Mouse (Mus musculus) gastrocnemius, postnatal 36 days (tissue): Measurements from ENCODE around the gene Smarca4. TPM values are rescaled to one million over a fixed set of nuclear protein-coding genes. Genes with fewer than 3 reads are reported as not detected.
"Not testable (repeated sequence)": the region's sequence is repeated elsewhere in the genome, so short reads cannot be mapped to it uniquely, and the experiment has no call there.

Experiments
- DNase-seq, 2 experiments: peaks; one replicate each; pipeline ENCODE4 v3.0.0; 2022
- intact Hi-C: fragments of 180-260 bp; cut with DNase I; formaldehyde crosslinking; loops from one replicate; pipeline ENCODE4 v1.15.1; 2025
- total RNA-seq, 2 experiments: library from RNA; stranded (reverse); gene quantifications; 2 replicates each; pipeline ENCODE4 v1.2.3; 2021

Smarca4 gene
- total RNA-seq, 2 experiments from 2014 or later, result 38.6 to 40.3 TPM

DNA sequence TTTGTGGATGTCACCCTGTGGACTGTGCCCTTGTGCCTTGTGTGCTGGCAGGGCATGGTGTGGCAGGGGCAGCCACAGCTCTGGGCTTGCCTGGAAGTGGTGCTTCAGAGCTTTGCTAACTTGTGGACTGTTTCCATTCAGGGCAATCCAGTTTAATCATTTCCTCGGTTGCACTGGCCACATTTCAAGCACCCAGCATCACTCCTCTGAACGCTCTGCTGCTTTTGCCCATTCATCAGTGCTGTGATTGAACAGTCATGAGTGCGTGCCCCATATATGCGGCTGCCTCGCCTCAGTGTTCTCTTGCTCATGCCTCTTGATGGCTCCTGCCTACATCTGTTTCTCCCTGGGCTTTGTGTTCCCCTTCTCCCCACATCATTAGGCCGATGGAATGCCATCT lies 31.8 kb downstream of the Smarca4 start:
- no peak for DNase-seq
- intact Hi-C loops, result no loop called here

DNA sequence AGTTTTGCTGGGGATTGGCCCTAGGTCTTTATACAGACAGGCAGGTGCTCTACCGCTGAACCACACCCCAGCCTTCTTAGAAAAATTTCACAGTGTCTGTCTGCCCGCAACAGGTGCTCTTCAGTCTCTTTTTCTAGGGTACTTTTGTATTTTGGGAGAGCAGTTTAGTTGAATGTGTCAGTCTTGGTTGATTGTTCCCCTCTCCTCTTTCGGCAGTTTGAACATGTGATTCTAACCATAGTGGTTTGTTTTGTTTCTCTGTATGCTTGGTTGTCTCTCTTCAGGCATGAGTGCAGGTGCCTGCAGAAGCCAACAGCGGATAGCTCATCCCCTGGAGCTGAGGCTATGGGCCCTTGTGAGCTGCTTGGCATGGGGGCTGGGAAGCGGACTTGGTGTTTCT lies 36.3 kb downstream of the Smarca4 start:
- intact Hi-C loops, result no loop called here
- no peak for DNase-seq

DNA sequence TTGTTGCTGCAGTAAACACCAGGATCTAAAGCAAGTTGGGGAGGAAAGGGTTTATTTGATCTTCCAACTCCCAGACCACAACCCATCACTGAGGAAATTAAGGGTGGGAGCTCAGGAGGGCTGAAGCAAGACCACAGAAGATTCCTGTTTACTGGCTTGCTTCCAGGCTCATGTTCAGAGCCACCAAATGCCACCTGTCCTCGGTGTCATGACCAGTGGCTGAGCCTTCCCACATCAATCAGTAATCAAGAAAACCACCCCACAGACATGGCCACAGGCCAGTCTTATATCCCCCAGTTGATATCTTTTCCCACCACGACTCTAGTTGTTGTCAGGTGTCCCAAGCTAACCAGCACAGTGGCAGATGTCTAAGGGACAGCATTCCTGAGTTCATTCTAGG lies 37.3 kb downstream of the Smarca4 start:
- no peak for DNase-seq
- intact Hi-C loops, result no loop called here

DNA sequence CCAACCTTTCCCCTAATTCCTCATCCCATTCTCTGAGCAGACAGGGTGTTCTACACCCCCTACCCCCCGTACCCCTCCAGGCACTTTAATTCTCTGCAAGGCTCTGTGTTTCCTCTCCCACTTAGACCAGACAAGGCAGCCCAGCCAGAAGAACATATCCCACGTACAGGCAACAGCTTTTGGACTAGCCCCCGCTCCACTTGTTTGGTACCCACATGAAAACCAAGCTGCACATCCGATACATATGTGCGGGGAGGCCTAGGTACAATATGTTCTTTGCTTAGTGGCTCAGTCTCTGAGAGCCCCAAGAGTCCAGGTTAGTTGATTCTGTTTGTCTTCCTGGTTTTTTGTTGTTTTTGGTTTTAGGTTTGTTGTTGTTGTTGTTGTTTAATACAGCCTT lies 46.1 kb downstream of the Smarca4 start:
- intact Hi-C loops, result no loop called here
- DNase-seq, result no peak

DNA sequence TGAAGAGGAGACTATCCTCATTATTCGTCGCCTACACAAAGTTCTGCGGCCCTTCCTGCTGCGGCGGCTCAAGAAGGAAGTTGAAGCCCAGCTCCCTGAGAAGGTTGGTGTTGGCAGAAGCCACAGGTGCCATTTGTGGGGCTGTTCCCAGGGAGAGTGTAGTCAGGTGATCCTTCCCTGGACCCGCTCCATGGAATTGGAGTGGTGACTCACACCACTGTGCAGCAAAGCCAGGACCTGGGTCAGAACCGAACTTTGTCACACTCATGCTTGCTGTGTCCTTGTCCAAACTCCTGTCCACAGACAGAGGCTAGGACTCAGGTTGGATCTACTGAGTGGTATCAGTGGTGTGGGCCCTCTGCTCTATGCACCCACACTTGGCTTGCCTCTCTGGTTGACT lies 53.0 kb downstream of the Smarca4 start:
- DNase-seq, result no peak
- intact Hi-C loops, result no loop called here

DNA sequence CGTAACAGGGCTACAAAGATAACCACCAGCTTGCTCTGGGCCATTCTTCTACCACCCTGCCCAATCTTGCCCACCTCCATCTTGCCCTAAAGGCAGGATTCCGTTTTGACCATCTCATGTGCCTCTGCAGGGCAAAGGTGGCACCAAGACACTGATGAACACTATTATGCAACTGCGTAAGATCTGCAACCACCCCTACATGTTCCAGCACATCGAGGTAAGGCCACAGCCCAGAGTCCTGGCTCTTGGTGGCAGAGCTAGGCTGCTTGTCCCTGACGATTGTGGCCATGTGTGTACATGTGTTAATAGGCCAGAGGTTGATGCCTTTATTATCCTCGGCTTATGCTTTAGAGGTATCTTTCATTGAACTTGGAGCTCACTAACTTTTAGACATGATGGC lies 54.4 kb downstream of the Smarca4 start:
- no peak for DNase-seq
- intact Hi-C loops, result no loop called here

DNA sequence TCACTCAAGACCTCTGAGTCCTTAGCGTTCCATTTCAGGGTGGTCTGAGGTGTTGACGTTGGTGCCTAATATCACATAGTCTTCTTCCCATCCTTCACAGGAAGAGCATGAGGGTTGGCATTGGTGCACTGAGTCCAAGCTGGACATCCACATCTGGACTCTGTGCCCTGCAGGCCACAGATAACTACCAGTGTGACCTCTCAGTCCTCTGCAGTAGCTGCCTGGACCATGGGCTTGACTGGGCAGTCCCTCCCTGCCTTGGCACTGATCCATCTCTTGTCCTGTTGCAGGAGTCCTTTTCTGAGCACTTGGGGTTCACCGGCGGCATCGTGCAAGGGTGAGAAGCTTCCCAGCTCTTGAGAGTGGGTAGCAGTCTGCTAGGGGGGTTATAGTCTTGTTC lies 55.8 kb downstream of the Smarca4 start:
- DNase-seq, result no peak
- intact Hi-C loops, result no loop called here

DNA sequence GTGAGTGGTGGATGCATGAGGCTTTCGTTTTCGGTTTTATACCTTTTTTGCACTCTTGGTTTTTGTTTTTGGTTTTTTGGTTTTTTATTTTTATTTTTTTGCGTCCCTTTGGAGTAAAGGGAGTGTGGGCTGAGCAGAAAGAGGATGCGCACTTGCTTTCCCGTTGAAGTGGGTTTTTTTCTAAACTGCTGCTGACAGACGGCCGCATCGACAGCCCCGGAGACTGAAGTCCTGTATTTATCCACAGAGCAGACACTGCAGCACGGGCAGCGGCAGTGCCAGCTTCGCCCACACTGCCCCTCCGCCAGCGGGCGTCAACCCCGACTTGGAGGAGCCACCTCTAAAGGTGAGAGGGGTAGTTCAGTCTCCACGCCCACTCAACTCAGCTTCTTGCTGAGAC lies 61.7 kb downstream of the Smarca4 start:
- no peak for DNase-seq
- intact Hi-C loops, result no loop called here

DNA sequence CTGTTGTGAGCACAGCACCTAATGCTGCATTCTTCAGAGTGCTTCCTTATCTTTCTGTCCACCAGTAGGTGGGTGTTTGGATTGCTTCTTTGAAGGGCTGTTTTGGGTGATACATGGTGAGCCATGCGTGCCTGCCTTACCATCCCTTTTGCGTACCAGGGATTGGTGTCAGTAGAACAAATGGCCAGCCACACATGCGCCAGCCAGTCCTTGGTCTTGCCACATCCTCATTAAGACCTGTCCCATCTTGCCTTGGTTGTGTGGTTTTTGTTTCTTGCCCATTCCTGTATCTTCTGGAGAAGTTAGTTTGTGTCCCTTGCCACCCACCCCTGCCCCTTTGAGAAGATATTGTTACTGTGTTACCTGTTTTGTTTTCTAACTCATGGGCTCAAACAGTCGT lies 64.5 kb downstream of the Smarca4 start:
- no peak for DNase-seq
- intact Hi-C loops, result no loop called here

DNA sequence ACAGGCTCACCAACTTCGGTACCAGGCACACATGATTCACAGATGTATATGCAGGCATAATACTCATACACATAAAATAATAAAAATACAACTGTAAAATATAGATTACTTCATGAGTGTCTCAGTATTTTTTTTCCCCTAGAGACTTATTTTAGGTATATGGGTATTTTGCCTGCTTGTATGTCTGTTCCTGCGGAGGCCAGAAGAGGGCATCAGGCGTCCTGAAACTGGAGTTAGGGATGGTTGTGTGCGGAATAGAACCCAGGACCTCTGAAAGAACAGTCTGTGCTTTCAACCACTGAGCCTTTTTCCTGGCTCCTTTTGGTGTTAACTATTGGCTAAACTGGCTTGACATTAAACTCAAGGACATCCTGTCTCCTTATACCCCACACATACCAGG lies 66.9 kb downstream of the Smarca4 start:
- DNase-seq, result no peak
- intact Hi-C loops, result no loop called here

DNA sequence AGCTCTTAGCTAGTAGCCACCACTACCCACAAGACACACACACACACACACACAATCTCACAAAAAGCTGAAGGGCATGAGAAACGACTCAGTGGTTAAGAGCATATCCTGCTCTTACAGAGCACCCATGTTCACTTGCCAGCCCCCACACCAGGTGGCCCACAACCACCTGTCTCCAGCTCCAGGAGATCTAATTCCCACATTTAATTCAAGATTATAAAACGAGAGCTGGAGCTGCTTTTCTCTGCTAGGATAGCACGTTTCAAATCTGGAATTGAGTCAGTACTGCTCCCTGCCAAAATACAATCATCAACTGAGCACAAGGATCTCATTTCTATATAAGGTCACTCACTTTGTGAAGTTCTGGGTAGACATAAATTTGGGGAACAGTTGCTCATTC lies 67.9 kb downstream of the Smarca4 start:
- no peak for DNase-seq
- intact Hi-C loops, result no loop called here

DNA sequence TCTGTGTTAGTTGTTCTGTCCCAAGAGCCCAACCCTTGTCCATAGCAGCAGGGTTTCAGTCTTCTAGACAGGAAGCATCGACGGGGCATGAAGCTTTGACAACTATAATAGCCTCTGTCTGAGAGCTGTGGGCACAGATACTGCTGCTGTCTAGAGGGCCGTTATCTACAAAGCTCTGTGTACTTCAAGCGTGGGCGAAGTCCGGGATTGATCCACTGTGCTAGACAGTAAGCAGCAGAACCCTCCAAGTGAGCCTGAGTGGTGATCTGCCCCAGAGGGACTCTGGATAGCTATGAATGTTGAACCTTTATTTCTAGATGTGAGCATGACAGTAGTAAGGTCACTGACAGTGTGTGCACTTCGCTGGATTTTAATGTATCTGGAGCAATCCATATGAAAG lies 72.6 kb downstream of the Smarca4 start:
- intact Hi-C loops, result no loop called here
- no peak for DNase-seq

DNA sequence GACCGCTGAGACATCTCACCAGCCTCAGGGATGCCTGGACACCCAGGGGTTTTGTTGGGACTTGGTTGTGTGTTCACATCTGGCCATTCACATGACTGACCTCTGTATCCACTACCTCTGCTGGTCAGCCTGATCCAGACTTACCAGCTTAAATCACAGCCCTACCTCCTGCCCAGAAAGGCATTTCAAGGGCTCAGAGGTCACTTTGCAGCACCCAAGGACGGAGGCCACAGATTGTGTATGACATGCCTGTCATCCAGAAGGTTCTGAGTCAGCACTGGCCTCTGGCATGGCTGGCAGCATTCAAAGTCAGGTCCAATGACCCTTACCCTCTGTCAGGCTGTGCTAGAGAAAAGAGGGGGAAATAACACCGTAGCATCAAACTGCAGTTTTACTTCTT lies 74.1 kb downstream of the Smarca4 start:
- intact Hi-C loops, result no loop called here
- no peak for DNase-seq

DNA sequence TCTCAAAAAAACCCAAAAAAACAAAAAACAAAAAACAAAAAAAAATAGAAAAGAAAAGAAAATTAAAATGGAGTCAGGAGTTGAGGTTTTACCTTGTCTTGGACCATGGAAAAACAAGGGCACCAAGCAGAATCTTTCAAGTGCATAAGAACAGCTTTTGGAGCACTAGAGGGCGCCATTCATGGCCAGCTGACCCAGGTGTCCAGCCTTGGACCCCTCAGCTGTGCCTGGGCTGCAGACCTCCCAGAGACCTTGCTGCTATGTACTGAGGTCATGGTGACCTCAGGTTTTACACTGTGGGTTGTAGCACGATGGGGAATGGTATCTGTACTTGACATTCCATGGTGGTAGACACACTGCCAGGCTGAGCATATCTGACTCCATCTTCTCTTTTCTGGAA lies 75.9 kb downstream of the Smarca4 start:
- no peak for DNase-seq

DNA sequence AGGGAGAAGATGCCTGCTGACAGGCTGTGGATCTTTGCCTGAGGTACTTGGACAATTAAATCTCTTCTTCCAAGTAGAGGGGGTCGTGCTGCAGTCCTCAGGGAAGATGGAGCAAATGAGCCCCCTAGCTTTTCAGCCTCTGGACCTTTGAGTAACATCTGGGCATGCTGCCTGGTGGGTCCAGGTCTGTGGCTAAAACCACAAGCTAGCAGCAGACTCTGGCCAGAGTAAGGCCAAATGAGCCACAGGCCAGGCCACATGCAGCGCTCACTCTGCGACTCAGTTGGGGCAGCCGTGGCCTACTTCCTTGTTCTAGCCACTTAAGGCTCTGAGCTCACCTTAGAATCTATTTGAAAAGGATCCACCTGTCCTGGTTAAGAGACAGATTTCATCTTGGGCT lies 76.5 kb downstream of the Smarca4 start:
- DNase-seq, result no peak
- intact Hi-C loops, result no loop called here

More for the DNA sequence above, 75.9 kb downstream of the Smarca4 start:
- intact Hi-C loops, result no loop called here

DNA sequence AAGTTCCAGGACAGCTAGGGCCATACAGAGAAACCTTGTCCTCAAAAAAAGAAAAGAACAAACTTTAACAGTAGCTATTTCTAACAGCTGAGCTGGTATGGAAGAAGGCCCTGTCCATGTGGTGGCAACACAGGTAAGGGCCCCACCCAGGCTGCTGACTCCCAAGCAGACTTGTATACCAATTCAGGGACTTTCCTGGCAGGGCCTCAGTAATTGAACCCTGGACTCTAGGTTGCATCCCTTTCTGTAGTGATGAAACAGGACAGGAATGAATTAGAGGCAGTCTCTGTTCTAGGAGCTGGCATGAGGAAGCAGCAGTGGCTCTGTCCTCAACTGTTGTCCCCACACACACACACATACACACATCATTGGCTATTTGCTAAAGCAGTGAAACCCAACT lies 78.1 kb downstream of the Smarca4 start:
- intact Hi-C loops, result no loop called here
- DNase-seq, result no peak

DNA sequence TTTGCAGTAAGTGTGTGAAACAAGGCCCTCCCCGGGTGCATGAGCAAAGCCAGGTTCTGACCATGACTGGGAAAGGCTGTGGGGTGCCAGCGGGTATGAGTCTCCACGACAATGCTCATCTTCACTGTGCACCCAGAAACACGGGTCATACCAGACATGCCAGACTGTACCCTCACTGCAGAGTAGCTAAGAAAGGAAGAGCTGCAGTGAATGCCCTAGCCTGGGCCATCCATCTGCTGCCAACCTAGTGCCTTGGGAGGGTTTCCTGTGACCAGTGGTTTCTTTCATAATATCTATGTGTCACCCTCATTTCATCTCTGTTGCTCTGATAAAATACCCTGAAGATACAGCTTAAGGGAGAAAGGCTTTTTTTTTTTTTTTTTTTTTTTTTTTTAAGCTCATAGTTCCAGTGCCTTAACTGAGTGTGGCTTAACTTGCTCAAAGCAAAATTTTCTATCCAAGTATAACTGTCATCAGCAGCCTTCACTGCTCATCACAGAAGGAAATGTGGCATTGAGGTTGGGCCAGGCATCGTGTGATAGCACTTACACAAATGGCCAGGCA lies 79.3 kb downstream of the Smarca4 start:
- no peak for DNase-seq
- intact Hi-C loops, result loop anchor here (5.0 kb wide), 1 partner anchor 107 kb away; no protein-coding TSS in a partner anchor

DNA sequence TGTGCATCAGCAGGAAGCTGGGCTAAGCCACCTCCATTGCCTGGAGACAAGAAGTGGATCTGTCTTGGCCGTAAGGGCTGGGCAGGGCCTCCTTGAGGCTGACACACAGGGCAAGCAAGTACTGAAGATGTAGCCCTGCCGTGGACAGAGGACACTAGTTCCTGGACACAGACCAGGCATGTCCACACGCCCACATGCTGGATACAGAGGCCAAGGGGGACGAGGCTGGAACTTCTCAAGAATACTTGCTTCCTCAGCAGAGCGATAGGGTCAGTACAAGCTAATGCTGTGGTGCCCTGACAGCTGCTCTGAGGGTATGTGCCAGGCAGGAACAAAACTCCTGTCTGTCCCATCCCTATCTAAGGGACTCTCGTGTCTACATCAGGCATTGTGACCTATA lies 81.2 kb downstream of the Smarca4 start:
- intact Hi-C loops, result loop anchor here (5.0 kb wide), 1 partner anchor 105 kb away; no protein-coding TSS in a partner anchor
- DNase-seq, result no peak

DNA sequence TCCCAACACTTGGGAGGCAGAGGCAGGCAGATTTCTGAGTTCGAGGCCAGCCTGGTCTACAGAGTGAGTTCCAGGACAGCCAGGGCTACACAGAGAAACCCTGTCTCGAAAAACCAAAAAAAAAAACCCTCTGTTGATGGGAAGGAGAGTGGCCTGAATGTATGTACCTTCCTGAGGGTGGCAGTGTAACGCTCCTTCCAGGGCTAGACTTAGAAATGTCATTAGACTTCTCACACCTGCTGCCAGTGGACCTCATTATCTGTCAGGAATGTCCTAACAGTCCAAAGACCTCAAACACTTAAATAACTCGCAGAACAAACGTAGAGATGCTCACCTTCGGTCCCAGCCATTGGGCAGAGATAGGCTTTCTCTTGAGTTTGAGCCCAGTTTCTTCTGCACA lies 83.3 kb downstream of the Smarca4 start:
- intact Hi-C loops, result loop anchor here (5.0 kb wide), 1 partner anchor 103 kb away; no protein-coding TSS in a partner anchor

DNA sequence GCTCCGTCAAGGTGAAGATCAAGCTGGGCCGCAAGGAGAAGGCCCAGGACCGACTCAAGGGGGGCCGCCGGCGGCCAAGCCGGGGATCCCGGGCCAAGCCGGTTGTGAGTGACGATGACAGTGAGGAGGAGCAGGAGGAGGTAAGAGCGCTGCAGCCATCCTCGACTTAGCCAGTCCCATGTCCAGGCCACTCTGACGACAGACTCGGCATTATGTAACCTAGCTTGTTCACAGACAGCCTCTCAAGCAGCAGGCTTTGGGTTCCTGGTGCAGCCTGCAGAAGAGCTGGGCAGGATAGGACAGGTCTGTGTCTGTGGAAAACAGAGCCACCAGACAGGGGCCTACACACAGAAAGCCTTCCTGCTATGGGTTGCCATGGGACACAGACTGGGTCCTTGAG lies 85.1 kb downstream of the Smarca4 start:
- intact Hi-C loops, result no loop called here
- no peak for DNase-seq

More for the DNA sequence above, 83.3 kb downstream of the Smarca4 start:
- DNase-seq, result not testable (repeated sequence)

DNA sequence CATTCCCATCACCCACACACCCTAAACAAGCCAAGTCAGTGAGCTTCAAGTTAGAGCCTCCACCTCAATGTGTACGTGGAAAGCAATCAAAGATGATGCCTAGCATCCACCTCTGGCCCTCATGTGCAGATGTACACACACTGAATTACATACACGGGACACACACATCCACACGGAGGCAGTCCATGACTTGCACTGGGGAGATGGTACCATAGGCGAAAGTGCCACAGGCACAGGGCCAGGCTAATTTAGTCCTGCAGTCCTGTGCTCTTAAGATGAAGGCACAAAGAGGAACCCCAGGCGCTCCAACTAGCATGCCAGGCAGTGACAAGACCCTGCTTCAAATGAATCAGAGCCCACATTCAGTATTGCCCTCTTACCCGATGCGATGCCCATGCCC lies 87.5 kb downstream of the Smarca4 start:
- intact Hi-C loops, result no loop called here
- DNase-seq, result no peak

DNA sequence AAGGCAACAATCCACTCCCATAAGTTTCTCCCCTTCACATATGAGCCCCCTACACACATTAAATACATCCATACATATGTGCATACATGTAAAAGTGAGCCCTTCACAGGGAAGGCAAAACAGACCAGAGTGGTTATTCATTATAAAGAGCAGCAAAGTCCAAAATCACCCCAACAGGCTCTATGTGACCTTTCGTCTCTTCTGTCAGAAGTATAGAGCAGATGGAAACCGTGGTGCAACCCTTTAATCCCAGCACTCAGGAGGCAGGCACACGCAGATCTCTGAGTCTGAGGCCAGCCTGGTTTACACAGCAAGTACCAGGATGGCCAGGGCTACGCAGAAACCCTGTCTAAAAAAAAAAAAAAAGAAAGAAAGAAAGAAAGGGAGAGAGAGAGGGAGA lies 90.1 kb downstream of the Smarca4 start:
- DNase-seq, result no peak
- intact Hi-C loops, result no loop called here

DNA sequence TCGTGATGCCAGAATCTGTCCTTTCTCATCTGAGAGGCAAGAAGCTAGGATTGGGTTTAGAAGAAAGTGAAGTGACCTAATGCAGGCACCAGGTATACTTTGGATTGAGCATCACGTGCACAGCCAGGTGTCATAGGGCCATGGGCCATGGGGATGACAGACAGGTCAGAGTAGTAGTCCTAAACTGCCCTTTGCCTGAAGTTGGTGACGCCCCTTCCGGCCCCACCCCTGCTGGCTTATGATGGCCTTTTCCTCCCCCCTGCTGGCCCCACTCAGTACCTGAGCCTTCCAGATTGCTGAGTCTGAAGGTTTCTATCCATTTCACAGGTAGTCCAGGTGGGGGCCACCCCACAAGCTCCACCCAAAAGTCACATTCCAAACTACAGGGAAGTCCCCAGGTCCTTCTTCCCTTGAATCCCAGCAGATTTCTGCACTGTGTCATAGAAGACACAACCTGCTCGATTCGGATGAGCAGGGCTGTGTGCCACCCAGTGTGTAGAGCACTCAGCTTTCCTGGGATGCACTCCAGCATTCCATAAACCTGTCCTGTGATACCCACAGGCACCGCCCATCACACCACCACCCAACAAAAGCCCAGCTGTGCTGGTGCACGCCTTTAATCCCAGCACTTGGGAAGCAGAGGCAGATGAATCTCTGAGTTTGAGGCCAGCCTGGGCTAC lies 90.8 kb downstream of the Smarca4 start:
- intact Hi-C loops, result no loop called here
- DNase-seq, result no peak
